Mouse (Mus musculus) NIH3T3 (cell line): ENCODE results near the gene 3110082J24Rik.

ENCODE experiments used
- DNase-seq: peaks from one replicate; pipeline ENCODE4 v3.0.0-alpha.2; 2012; ENCODE audit warnings: low read depth

Gene 3110082J24Rik

GRCm38 (mm10) chr5:30118018-30118417 lies 12.1 kb upstream of the 3110082J24Rik start:
- no peak for DNase-seq

DNA sequence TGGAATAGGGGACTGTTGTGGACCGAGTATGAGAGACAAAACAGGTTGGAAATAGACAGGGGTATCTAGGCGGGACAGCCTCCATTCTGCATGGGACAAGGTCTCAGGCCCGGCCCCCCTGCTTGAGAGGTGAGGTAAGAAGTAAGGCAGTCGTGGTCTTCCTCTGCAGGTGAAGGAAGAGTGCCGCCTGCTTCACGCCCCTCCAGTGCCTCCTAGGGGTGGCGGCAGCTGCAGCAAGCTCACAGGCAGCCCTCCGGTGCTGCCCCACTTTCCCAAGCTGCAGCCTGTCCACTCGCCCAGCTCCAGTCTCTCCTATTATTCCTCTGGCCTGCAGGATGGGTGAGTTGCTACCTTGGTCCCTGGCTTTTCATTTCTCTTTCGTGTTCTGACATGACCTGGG lies 9.8 kb upstream of the 3110082J24Rik start:
- DNase-seq = no peak

DNA sequence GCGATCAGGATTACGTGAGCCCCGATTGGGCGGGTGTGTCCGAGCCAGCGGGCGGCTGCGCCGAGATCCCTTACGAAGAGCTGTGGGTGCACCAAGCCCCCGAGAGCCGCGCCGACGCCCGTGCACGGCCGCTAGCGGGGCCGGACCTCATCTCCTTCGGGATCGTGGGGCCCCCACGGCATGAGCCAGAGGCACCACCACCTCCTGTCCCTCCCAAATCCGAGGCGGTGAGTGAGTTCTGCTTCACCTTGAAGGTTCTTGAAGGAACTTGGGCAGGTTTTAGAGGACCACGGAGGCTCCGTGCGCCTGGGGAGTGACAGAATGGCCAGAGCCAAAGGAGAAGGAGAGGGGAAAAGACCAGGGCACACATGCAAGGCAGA lies 8.9 kb upstream of the 3110082J24Rik start:
- no peak for DNase-seq

DNA sequence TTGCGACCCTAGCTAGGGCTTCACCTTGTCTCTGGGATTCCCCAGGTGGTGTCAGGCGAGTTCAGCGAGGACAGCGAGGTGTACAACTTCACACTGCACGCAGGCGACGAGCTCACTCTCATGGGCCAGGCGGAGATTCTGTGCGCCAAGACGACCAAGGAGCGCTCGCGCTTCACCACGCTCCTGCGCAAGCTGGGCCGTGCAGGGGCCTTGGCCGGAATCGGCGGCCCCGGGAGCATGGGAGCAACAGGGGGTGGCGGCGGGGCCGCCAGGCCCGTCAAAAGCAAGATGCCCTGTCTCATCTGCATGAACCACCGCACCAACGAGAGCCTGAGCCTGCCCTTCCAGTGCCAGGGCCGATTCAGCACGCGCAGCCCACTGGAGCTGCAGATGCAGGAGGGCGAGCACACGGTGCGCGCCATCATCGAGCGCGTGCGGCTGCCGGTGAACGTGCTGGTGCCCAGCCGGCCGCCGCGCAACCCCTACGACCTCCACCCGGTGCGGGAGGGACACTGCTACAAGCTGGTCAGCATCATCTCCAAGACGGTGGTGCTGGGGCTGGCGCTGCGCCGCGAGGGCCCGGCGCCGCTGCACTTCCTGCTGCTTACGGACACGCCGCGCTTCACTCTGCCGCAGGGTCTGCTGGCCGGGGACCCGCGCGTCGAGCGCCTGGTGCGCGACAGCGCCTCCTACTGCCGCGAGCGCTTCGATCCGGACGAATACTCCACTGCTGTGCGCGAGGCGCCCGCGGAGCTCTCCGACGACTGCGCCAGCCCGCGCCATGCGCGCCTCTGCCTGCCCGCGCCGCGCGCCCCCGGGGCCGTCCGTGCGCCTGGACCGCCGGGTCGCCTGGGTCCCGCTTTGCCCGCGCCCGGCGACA lies 8.2 kb upstream of the 3110082J24Rik start:
- DNase-seq = no peak

DNA sequence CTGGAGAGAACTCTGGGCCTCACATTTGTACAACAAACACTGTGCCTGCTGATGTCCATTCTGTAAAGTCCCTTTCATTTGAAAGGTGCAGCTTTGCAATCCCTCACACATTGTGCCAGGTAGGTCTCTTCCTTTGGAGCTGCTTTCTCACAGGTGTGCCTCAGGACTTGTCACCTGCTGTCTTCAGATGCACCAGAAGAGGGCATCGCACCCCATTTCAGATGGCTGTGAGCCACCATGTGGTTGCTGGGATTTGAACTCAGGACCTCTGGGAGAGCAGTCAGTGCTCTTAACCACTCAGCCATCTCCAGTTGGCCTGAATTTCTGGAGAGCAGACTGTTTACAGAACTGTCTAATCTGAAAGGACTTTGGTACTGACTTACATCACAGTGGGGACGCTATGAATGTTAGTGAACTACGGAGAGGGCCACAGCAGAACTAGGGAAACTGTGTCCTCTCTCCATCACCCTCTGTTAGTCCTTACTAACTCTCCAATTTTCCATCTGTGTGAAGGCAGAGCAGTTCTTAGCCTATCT lies 6.7 kb upstream of the 3110082J24Rik start:
- DNase-seq = no peak

DNA sequence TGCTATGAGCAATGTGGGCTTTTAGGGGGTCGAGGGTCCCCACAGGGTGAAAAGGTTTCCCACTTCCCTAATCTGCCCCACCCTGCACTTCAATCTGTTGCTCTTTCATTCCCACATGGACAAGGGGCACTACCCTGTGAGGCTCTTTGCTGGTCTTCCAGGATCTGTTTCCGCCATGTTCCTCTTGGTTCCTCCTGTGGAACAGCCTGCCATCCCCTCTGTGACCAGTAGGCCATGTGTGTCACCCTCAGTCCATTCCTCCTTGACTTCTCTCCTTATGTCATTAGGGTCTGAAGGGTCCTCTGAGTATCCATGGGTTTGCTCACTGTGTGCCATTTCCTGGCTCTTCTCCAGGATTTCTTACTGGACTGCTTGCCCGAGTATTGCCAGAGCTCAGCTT lies 5.9 kb upstream of the 3110082J24Rik start:
- no peak for DNase-seq

DNA sequence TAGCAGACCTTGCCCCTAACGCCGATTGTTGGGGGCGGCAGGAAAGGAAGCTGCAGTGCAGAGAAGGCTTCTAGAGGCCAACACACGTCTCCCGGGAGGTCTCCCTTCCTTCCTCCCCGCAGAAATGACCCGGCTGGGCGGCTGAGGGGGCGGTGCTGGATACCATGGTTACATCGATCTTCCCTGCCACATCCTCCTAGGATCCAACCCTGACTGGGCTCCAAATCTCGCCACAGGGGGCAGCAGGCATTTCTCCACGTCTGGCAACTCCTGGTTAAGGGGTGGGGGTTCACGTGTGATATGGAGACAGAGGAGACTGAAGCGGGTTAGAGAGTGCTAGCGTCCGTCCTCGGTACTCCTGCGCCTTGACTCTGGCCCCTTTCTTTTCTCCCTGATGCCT lies 5.2 kb upstream of the 3110082J24Rik start:
- no peak for DNase-seq

DNA sequence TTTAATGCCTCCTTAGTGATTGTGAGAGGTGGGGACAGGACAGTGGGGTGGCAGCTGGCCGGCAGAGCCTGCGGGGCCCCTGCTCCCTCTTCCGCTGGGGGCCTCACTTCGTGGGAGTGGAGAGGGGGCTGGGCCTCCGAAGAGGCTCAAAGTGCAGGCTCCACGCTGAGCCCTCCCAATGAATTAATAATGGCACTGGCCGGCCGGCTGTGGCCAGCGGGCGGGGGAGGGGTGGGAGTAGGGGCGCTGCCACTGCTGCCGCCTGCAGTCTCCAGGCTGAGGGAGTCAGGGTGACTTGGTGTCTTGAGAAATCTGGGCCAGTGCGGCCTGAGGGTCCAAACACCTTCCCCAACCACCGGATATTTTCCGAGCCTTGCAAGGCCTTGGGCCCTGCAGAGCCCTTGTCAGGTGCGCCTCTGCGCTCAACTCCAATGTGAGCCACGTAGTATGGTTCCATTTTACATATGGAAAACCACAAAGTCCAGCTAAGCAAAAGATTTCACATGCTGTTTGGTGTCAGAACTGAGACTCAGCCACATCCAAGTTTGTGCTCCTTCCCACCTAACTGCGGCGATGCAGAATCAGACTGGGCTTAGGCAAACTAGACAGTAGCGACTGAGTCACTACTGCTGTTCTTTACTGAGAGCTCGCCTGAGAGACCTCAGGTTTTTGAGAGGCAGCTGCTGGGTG lies 4.6 kb upstream of the 3110082J24Rik start:
- no peak for DNase-seq

GRCm38 (mm10) chr5:30109899-30110298 lies 4.0 kb upstream of the 3110082J24Rik start:
- no peak for DNase-seq

DNA sequence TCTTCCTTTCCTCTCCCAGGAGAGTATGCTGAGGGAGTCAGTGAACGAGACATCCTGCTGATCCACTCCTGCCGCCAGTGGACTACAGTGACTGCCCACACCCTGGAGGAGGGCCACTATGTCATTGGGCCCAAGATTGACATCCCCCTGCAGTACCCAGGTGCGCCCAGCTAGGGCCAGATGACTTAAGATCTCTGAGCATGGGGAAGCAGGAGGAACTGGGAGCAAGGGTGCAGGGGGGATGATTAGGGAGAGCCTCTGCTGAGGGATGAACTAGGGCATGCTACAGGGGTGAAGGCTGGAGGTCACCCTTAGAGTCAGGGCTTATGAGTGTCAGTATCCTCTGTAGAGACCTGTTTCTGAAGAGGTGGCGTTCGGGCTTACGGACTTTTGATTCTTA lies 2.3 kb upstream of the 3110082J24Rik start:
- DNase-seq = no peak

DNA sequence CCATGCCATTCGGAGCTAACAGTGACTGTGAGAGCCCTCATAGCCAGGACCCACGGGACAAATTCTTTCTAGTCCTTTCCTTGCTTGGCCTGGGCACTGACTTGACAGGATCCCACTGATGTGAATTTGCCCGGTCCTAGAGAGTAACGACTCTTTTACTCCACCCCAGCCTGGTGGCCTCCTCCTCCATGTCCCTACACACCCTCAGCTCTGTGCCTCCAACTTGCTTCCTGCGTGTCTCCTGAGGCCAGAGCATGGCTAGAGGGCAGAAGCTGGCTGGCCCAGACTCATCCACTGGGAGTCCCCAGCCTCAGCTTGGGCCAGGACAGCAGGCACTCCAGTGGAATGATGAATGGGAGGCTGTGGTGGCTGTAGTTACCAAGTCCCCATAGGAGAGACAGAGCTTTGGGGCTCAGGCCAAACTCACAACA lies 1.7 kb upstream of the 3110082J24Rik start:
- no peak for DNase-seq

GRCm38 (mm10) chr5:30107186-30107585 lies 1.3 kb upstream of the 3110082J24Rik start:
- DNase-seq = no peak

DNA sequence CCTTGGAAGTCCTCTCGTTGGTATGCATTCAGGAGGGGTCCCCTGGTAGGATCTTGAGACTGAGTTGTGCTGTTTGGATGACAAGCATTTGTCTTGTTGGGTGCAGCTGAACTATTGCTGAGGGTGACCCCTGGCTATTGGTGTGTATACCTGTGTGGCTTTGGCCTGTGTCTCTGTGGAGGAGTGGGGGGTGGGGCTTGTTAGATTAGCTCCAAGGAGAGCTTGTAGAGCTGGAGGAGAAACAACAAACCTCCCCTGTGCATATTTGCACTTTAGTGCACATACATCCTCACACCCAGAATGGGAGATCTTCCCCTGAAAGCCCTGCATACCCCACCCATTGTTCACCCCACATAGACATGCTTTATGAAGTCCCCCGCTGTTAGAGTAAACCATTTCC lies 870 bp upstream of the 3110082J24Rik start:
- DNase-seq = no peak

GRCm38 (mm10) chr5:30104841-30105667 lies 832 bp downstream of the 3110082J24Rik start, which contains the start of gene Garem2:
TSS of gene Garem2 (plus strand) at chr5:30105161.
- peak; percentile 74 for DNase-seq

DNA sequence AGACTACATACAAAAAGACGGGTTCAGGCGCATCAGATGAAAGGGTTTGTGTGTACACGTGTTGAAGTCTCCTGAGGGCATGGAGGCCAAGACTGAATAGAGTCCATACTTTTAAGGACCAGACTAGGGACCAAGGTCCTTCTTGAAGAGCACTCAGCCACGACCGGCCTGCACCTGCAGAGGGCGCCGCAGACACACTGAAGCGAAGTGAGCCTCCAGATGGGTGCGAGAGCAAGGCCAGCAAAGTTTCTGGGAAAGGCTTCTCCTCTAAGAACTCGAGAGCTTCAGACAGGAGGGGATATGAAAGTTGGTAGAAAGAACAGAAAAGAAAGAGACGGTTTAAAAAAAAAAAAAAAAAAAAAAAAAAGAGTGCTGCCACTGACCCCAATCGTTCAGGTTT lies 1.5 kb downstream of the 3110082J24Rik start:
- peak; percentile 85 for DNase-seq

DNA sequence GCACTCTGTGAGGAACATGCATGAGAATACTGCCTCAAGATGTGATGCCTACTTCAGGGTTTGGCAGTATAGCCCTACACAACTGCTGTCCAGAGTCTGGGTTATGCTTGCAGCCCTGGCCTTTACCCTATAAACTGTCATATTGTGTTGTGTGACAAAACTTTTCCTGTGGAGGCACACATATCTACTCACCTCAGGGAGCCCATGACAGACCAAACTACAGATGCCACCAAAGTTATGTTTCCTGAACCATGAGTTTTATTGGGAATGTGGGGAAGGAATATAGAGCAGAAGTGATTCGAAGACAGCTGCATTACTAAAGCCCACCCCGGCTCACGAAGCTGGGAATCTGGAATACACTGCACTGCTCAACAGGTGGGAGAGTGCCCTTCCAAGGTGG lies 2.5 kb downstream of the 3110082J24Rik start:
- no peak for DNase-seq

- no peak for DNase-seq
Observed at GRCm38 (mm10) chr5:30098260-30098659, 7.6 kb downstream of the 3110082J24Rik start.

DNA sequence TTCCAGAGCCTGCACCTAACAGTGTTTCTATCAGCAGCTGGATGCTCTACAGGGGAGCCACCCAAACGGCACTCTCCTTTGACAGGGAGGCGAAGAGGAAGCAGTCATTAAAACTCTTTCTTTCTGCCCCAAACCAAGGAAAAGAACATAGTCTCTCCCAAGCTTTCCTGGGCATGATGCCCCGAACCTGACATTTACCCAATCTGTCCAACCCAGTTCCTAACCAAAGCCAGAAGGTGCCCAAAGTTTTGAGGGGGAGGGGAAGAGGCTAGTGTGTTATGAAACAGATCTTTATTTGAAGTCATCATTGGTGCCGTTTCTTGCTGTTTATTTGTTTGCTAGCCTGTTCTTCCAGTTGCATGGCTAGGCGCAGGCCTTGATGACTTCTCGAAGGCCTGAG lies 10.2 kb downstream of the 3110082J24Rik start:
- peak; percentile 58 for DNase-seq

DNA sequence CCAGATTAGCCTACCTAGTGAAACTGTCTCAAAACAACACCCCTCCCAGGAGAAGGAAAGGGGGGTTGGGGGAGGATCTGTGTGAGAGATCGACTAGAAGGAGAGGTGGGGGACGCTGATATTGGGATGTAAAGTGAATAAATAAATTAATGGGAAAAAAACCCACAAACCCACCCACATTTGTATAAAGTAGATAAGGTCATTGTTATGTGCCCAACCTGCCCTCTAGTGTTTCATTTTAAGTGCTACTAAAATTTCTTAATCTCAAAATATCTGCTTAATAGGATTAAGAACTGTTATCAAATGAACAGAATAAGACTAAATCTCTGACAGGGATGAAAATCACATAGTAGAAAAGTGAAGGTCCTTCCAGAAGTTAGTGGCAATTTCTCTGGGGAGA lies 11.5 kb downstream of the 3110082J24Rik start:
- no peak for DNase-seq

DNA sequence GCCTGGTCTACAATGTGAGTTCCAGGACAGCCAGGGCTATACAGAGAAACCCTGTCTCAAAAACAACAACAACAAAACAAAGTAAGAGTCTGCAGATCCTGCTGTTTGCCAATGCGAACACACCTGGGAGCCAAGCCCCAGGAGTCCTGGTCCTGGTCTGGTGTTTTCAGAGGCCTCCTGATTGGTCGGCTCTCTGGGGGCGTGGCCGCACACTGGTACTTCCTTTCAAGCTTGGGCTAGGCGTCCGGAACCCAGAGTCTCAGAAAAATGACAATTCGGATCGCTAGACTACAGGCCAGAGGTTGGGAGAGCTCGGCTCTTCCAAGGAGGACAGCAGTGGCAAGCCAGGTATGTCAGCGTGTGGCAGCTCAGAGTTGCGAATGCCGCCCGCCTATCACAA lies 13.2 kb downstream of the 3110082J24Rik start:
- no peak for DNase-seq

DNA sequence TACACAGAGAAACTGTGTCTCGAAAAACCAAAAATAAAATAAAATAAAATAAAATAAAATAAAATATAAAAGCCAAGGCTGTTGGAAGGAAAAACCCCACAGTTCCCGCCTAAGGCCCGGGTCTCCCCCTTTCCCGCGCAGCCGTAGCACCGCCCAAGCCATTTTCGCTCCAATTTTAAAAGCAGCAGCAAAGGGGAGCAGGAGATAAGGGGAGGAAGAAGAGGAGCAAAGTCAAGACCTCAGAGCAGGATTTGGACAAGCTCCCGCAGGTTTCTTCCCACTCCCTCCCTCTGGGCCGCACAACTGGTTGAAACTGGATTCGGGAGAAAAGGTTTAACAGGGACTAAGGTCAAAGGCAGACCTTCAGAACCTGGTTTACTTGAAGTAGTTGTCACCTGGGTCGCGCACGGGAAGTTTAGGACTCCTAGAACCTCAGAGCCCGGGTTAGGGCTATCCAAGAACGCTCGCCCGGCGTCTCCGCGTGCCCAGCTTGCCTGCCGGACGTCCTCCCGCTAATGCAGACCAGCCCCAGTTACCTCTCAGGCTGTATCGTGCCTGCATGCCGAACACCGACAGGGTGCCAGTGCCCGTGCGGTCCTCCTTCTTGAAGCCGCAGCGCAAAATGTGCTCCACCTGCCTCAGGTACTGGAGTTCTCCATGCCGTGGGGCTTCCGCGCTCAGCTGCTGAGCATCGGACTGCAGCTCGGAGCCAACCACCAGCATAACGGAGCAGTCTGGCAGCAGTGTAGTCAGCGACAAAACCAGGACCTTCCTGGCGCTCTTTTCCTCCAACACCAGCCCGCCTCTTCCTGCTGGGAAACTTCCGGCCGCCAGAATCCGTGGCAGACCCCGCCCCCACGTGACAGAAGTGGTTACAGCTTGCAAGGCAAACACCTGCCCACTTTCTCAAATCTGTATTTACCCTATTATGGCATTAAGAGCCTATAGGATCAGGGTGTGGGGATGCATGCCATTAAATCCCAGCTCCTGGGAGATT lies 32.8 kb downstream of the 3110082J24Rik start, which contains the start of gene Tyms:
Gene Tyms (minus strand): TSS at position 793 of the 997 bp plus-strand sequence.
- DNase-seq = peak; percentile 89
